In the genomic region with DNA sequence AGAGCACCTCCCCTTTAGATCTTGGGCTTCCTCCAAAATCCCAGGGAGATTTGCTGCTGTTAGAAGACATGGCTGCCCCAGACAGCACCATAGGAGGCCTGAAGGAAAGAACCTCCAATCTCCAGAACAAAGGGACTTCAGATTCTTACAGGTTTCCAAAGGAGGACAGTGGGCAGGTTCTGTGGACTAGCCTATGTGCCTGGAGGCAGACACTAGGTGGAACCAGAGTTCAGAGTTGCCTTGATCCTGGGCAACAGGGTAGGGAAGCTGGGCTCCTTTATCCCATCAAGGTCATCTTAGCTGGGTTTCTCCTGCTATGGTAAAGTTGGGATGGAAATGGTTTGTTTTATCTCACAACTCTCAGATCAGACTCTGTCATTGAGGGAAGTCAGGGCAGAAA, we compare ENCODE assay signal across 12 mouse cellular contexts. TPM values are rescaled to one million over a fixed set of nuclear protein-coding genes. Genes with fewer than 3 reads are reported as not detected.
A peak's percentile ranks its signal among the peaks of the same experiment; 100 is the strongest.
DNase-seq lines count a peak whose midpoint lies in the region; ATAC-seq lines count a peak whose summit lies in the region.
"Had no signal": no experiment of that assay in that cellular context is flagged by ENCODE, and none has a peak within 500 bp of the region (broad histone marks: within the 10 kb centered on the region; RNA-seq: fewer than 3 reads in every experiment).

No protein-coding gene starts in this region.

- no peak overlapping the region for H3K4me2 ChIP-seq in kidney, embryonic 14.5 days (replicated peaks; ENCODE audit: low read depth, low read length)
- H3K4me2 ChIP-seq: hindbrain, embryonic 12.5 days; limb, embryonic 12.5 days had no signal

- no peak overlapping the region for H3K9ac ChIP-seq in kidney, embryonic 14.5 days (ENCODE audit: low read depth, low read length)
- H3K9ac ChIP-seq: hindbrain, embryonic 12.5 days; limb, embryonic 12.5 days had no signal

- ATAC-seq in kidney, embryonic 14.5 days (ENCODE audit: low FRiP score, low TSS enrichment), result no peak
- ATAC-seq in CD4-positive, CD25-positive, alpha-beta regulatory T cell, adult 4 months, result peak; percentile 44

- peak; percentile 30 for DNase-seq in kidney, postnatal 10 days
- peak; percentile 71 for DNase-seq in R1 (ENCODE audit: low read depth, low spot score)
- DNase-seq in lung, postnatal 36 days, result peak; percentile 61
- DNase-seq in cerebellum, postnatal 10 days, result no peak
- DNase-seq in layer of hippocampus, postnatal 10 days (ENCODE audit: low spot score in 2 of 2), result no peak
- no peak for DNase-seq in cerebellum, adult 9-11 months
- DNase-seq: midbrain, embryonic 14.5 days; right cerebral cortex, adult 18-20 months had no signal

- no peaks in the 10 kb centered on the region for H3K27me3 ChIP-seq in kidney, embryonic 14.5 days (ENCODE audit: control insufficient read depth, insufficient read depth, low read length)
- H3K27me3 ChIP-seq: hindbrain, embryonic 12.5 days; limb, embryonic 12.5 days had no signal

- no peaks in the 10 kb centered on the region for H3K36me3 ChIP-seq in kidney, embryonic 14.5 days (ENCODE audit: control insufficient read depth, insufficient read depth, low read length)
- H3K36me3 ChIP-seq: hindbrain, embryonic 12.5 days; limb, embryonic 12.5 days had no signal

- H3K9me3 ChIP-seq in kidney, embryonic 14.5 days (ENCODE audit: control insufficient read depth, low read length), result no peaks in the 10 kb centered on the region
- H3K9me3 ChIP-seq: hindbrain, embryonic 12.5 days; limb, embryonic 12.5 days had no signal

- no peak overlapping the region for H3K27ac ChIP-seq in kidney, embryonic 14.5 days (ENCODE audit: low read depth, low read length)
- H3K27ac ChIP-seq: hindbrain, embryonic 12.5 days; limb, embryonic 12.5 days had no signal

- no peaks in the 10 kb centered on the region for H3K4me1 ChIP-seq in kidney, embryonic 14.5 days (ENCODE audit: control insufficient read depth, insufficient read depth, low read length)
- H3K4me1 ChIP-seq: hindbrain, embryonic 12.5 days; limb, embryonic 12.5 days had no signal

- H3K4me3 ChIP-seq in kidney, embryonic 14.5 days (ENCODE audit: low read length), result no peak overlapping the region
- H3K4me3 ChIP-seq: hindbrain, embryonic 12.5 days; limb, embryonic 12.5 days had no signal

RNA-seq across cellular contexts. Expression of a gene that starts 14.0 kb away (rescaled TPM):
- 71.1 and 72.0 TPM in 2 replicates for polyA plus RNA-seq in kidney, embryonic 14.5 days (2014; fragmentation: Nextera tagmentation; extraction: Ambion mirVana)
- 10 to 100 TPM; 69.7 to 74.8 TPM for polyA plus RNA-seq in CD4-positive, CD25-positive, alpha-beta regulatory T cell, adult 4 months (2017; shearing (Covaris generic))
- total RNA-seq in layer of hippocampus, postnatal 10 days (2021), result 10 to 100 TPM; 40.1 to 43.9 TPM

RNA-seq across cellular contexts. Expression of a gene that starts 14.1 kb away (rescaled TPM):
- 99.5 and 130 TPM in 2 replicates for polyA plus RNA-seq in kidney, embryonic 14.5 days (2014; fragmentation: Nextera tagmentation; extraction: Ambion mirVana)
- 10 to 100 TPM; 38.8 to 57.0 TPM for polyA plus RNA-seq in CD4-positive, CD25-positive, alpha-beta regulatory T cell, adult 4 months (2017; shearing (Covaris generic))
- total RNA-seq in layer of hippocampus, postnatal 10 days (2021), result 10 to 100 TPM; 31.4 to 33.0 TPM

Comparison
In these comparisons a context has a peak if more than half of its experiments do, and no peak if none do; other contexts are left out.
1. DNase-seq: peak in kidney, postnatal 10 days (single experiment), R1 (single experiment) and lung, postnatal 36 days (single experiment); none in cerebellum, postnatal 10 days (0 of 2), layer of hippocampus, postnatal 10 days (0 of 2) and cerebellum, adult 9-11 months (single experiment).